16 mouse cellular contexts compared by ENCODE assay signal in the genomic region with DNA sequence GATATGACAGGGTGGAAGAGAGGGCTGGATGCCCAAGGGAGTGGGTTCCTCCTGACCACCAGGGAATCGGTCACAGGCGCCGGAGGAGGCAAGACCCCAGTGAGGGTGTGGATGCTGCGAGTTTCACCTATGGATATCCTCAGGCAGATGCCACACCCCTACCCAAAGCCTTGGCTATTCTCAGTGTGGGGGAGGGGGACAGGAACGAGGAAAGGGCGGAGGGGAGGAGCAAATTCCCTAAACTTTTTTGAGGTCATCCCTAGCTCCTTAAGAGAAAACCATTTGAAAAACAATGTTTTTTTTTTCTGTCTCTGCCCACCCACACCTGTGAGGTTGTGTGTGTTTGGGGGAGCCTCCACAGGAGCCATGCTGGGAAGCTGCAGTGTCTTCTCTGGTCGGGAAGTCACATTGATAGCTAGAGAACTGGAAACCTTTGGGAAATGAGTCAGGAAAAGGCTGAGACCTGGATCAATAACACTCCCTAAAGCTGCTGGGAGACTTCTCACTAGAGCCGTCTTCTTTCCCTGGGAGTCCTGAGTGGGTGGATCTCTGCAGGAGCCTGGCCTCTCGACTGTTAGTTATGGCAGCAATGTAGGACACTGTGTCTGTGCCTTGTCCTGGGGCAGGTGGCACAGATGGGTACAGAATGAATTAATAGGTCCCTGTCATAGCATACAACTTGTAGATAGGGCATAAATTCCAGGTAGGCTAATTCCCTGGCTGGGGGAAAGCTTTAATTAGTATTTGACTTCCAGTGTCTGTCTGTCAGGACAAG. TPM values are rescaled to one million over a fixed set of nuclear protein-coding genes. Genes with fewer than 3 reads are reported as not detected.
DNase-seq lines count a peak whose midpoint lies in the region; ATAC-seq lines count a peak whose summit lies in the region.
"Had no signal": no experiment of that assay in that cellular context is flagged by ENCODE, and none has a peak within 500 bp of the region (broad histone marks: within the 10 kb centered on the region; RNA-seq: fewer than 3 reads in every experiment).

No protein-coding gene starts in this region.

- H3K9ac ChIP-seq in neural tube, embryonic 12.5 days = no peak overlapping the region
- H3K9ac ChIP-seq: embryonic facial prominence, embryonic 15.5 days; limb, embryonic 15.5 days; liver, postnatal 0 days had no signal

- H3K4me3 ChIP-seq in neural tube, embryonic 12.5 days = no peak overlapping the region
- H3K4me3 ChIP-seq in embryonic facial prominence, embryonic 10.5 days = no peak overlapping the region
- H3K4me3 ChIP-seq: embryonic facial prominence, embryonic 15.5 days; limb, embryonic 15.5 days had no signal

- WGBS in neural tube, embryonic 12.5 days = 68% methylated on average over 9 of the region's 9 CpGs
- 71% methylated on average over 9 of the region's 9 CpGs for WGBS in embryonic facial prominence, embryonic 10.5 days

- H3K27me3 ChIP-seq in neural tube, embryonic 12.5 days (replicated peaks) = 0 out of 2 replicates have a peak, but pooled peaks cover 5% of the 10 kb centered on the region
- peaks cover 55% of the 10 kb centered on the region for H3K27me3 ChIP-seq in embryonic facial prominence, embryonic 10.5 days (replicated peaks; ENCODE audit: low read depth, poor library complexity, severe bottlenecking)

- no peak overlapping the region for H3K27ac ChIP-seq in neural tube, embryonic 12.5 days
- no peak overlapping the region for H3K27ac ChIP-seq in embryonic facial prominence, embryonic 10.5 days (replicated peaks)
- H3K27ac ChIP-seq: embryonic facial prominence, embryonic 15.5 days; limb, embryonic 15.5 days had no signal

- intact Hi-C loops in heart, postnatal 36 days (cut with DNase I) = no loop called here

- no peaks in the 10 kb centered on the region for H3K9me3 ChIP-seq in neural tube, embryonic 12.5 days
- H3K9me3 ChIP-seq in embryonic facial prominence, embryonic 10.5 days = no peaks in the 10 kb centered on the region
- H3K9me3 ChIP-seq: embryonic facial prominence, embryonic 15.5 days; limb, embryonic 15.5 days had no signal

- H3K4me2 ChIP-seq in neural tube, embryonic 12.5 days (replicated peaks) = peak overlapping the region; percentile 36; the same call in 1 of the 2 replicates
- H3K4me2 ChIP-seq: embryonic facial prominence, embryonic 15.5 days; limb, embryonic 15.5 days had no signal

- peaks cover 33% of the 10 kb centered on the region for H3K4me1 ChIP-seq in neural tube, embryonic 12.5 days
- peaks cover 35% of the 10 kb centered on the region for H3K4me1 ChIP-seq in embryonic facial prominence, embryonic 10.5 days

- peaks cover 9% of the 10 kb centered on the region; the same call in 1 of the 2 replicates for H3K36me3 ChIP-seq in neural tube, embryonic 12.5 days
- 0 out of 2 replicates have a peak, but pooled peaks cover 10% of the 10 kb centered on the region for H3K36me3 ChIP-seq in embryonic facial prominence, embryonic 10.5 days (replicated peaks)
- H3K36me3 ChIP-seq: limb, embryonic 15.5 days had no signal

- ATAC-seq in neural tube, embryonic 12.5 days (ENCODE audit: low FRiP score, low read depth) = no peak
- ATAC-seq: forebrain, embryonic 14.5 days; liver, postnatal 0 days had no signal

- DNase-seq in heart, adult 11 months = peak; percentile 87
- DNase-seq in heart, postnatal 36 days = no peak
- DNase-seq in neural tube, embryonic 10.5 days (ENCODE audit: extremely low spot score, low spot score) = no peak
- DNase-seq in cerebellum, postnatal 14 days = peak; percentile 17 to 25
- DNase-seq in embryonic facial prominence, embryonic 10.5 days (ENCODE audit: low spot score) = no peak
- DNase-seq in left cerebral cortex, adult 8-10 months (ENCODE audit: low spot score in 2 of 2) = no peak
- DNase-seq: kidney, adult 9 months; liver, postnatal 0 days; right cerebral cortex, postnatal 25 days had no signal

RNA-seq across cellular contexts. Expression of a gene that starts 2.8 kb away (rescaled TPM):
- 10 to 100 TPM; 15.1 to 15.5 TPM for total RNA-seq in heart, postnatal 36 days (2021)
- 17.7 and 20.0 TPM in 2 replicates for polyA plus RNA-seq in neural tube, embryonic 12.5 days (2016; fragmentation: Nextera tagmentation; extraction: Ambion mirVana)
- polyA plus RNA-seq in embryonic facial prominence, embryonic 10.5 days (2016; fragmentation: Nextera tagmentation; extraction: Ambion mirVana) = 4.0 and 4.3 TPM in 2 replicates
- total RNA-seq in left cerebral cortex, adult 8-10 months (2022) = 10 to 100 TPM; 68.5 to 81.5 (median 72.9) TPM

RNA-seq across cellular contexts. Expression of a gene that starts 12.1 kb away (rescaled TPM):
- total RNA-seq in heart, postnatal 36 days (2021) = 1 to 10 TPM; 5.3 to 5.5 TPM
- polyA plus RNA-seq in neural tube, embryonic 12.5 days (2016; fragmentation: Nextera tagmentation; extraction: Ambion mirVana) = 5.0 and 6.0 TPM in 2 replicates
- polyA plus RNA-seq in embryonic facial prominence, embryonic 10.5 days (2016; fragmentation: Nextera tagmentation; extraction: Ambion mirVana) = 3.1 and 3.4 TPM in 2 replicates
- 10 to 100 TPM; 17.8 to 19.6 (median 18.2) TPM for total RNA-seq in left cerebral cortex, adult 8-10 months (2022)

RNA-seq across cellular contexts. Expression of a gene that starts 21.8 kb away (rescaled TPM):
- 1 to 10 TPM; 2.6 to 3.2 TPM for total RNA-seq in heart, postnatal 36 days (2021)
- polyA plus RNA-seq in neural tube, embryonic 12.5 days (2016; fragmentation: Nextera tagmentation; extraction: Ambion mirVana) = 28.8 and 30.4 TPM in 2 replicates
- 23.9 and 25.8 TPM in 2 replicates for polyA plus RNA-seq in embryonic facial prominence, embryonic 10.5 days (2016; fragmentation: Nextera tagmentation; extraction: Ambion mirVana)
- total RNA-seq in left cerebral cortex, adult 8-10 months (2022) = 10 to 100 TPM; 21.3 to 28.4 (median 25.4) TPM

RNA-seq across cellular contexts. Expression of a gene that starts 34.2 kb away (rescaled TPM):
- total RNA-seq in heart, postnatal 36 days (2021) = not detected
- polyA plus RNA-seq in neural tube, embryonic 12.5 days (2016; fragmentation: Nextera tagmentation; extraction: Ambion mirVana) = 1.8 and 2.0 TPM in 2 replicates
- polyA plus RNA-seq in embryonic facial prominence, embryonic 10.5 days (2016; fragmentation: Nextera tagmentation; extraction: Ambion mirVana) = 0.30 and 0.36 TPM in 2 replicates
- total RNA-seq in left cerebral cortex, adult 8-10 months (2022) = 10 to 100 TPM; 15.0 to 20.1 (median 18.2) TPM
- total RNA-seq: common myeloid progenitor, adult 5-6 weeks; gastrocnemius, adult 18-20 months; granulocyte monocyte progenitor cell, adult 5-6 weeks had no signal
- polyA plus RNA-seq: liver, postnatal 0 days had no signal

RNA-seq across cellular contexts. Expression of a gene that starts 37.5 kb away (rescaled TPM):
- total RNA-seq in heart, postnatal 36 days (2021) = under 1 TPM; 0.70 to 0.80 TPM
- 0.47 TPM in 2 replicates for polyA plus RNA-seq in neural tube, embryonic 12.5 days (2016; fragmentation: Nextera tagmentation; extraction: Ambion mirVana)
- 0.55 and 0.95 TPM in 2 replicates for polyA plus RNA-seq in embryonic facial prominence, embryonic 10.5 days (2016; fragmentation: Nextera tagmentation; extraction: Ambion mirVana)
- total RNA-seq in left cerebral cortex, adult 8-10 months (2022) = 1 to 10 TPM; 1.5 to 2.2 (median 1.8) TPM
- total RNA-seq: common myeloid progenitor, adult 5-6 weeks; granulocyte monocyte progenitor cell, adult 5-6 weeks had no signal

Comparison
In these comparisons a context has a peak if more than half of its experiments do, and no peak if none do; other contexts are left out.
1. DNase-seq: peak in heart, adult 11 months (single experiment) and cerebellum, postnatal 14 days (2 of 2); none in heart, postnatal 36 days (0 of 2), neural tube, embryonic 10.5 days (single experiment), embryonic facial prominence, embryonic 10.5 days (single experiment) and left cerebral cortex, adult 8-10 months (0 of 2).
2. RNA of a gene that starts 2.8 kb away (total RNA-seq): 68.5 to 81.5 TPM in left cerebral cortex, adult 8-10 months; 15.1 to 15.5 TPM in heart, postnatal 36 days; every median in the first group is over 4 times any median in the second.
3. RNA of a gene that starts 21.8 kb away (total RNA-seq): 21.3 to 28.4 TPM in left cerebral cortex, adult 8-10 months; 2.6 to 3.2 TPM in heart, postnatal 36 days; every median in the first group is over 4 times any median in the second.